Mouse (Mus musculus) layer of hippocampus, postnatal 36 days (tissue): ENCODE results near the gene Erbin. TPM values are rescaled to one million over a fixed set of nuclear protein-coding genes. Genes with fewer than 3 reads are reported as not detected.

Experiments
- DNase-seq, 2 experiments: peaks; one replicate each; pipeline ENCODE4 v3.0.0; 2022
- total RNA-seq, 2 experiments: library from RNA; stranded (reverse); gene quantifications; 2 replicates each; pipeline ENCODE4 v1.2.3; 2021

The Erbin gene
- total RNA-seq, result 10 to 100 TPM; 43.0 to 44.8 TPM

- peak; percentile 68 to 75 for DNase-seq
Measured at GRCm38 (mm10) chr13:103920261-103920932, at the start of gene Erbin. TSS of gene Erbin (minus strand) at chr13:103920514.

DNA sequence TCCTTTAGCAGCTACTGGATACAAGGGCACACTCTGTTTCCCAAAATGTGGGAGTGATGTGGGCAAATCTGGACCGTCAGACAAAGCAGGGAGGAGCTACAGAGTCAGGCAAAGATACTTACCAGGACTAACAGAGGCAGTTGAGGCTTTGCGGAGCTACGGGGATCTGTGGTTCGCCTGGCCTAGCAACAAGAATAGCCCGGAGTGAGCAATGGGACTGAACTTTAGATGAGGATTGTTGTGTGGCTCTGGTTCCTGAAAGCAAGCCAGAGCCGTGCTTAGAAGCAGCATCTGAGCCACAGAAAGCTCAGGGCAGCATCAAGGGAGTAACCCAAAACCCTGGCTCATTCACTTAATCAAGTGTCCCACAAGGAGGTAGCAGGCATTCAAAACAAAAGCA lies 49.6 kb upstream of the Erbin start:
- DNase-seq, result no peak

DNA sequence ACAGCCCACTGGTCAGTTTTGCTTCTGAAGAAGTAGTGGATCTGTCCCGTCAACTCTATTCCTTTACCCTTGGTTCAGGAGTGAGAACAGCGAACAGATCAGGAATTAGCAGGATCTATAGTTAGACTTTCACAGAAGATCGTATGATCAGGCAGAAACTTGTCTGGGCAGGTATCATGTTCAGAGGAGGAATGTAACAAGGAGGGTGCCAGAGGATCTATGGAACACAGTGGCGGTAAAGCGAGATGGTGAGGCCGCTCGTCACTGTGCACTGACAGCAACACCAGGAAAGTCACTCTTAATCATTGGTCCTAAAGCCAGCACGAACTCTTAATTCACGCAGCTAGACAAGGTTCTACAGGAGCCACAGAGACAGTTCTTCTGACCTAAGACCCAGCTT lies 47.7 kb upstream of the Erbin start:
- no peak for DNase-seq

GRCm38 (mm10) chr13:103966696-103967215 lies 46.4 kb upstream of the Erbin start:
- DNase-seq, result no peak

DNA sequence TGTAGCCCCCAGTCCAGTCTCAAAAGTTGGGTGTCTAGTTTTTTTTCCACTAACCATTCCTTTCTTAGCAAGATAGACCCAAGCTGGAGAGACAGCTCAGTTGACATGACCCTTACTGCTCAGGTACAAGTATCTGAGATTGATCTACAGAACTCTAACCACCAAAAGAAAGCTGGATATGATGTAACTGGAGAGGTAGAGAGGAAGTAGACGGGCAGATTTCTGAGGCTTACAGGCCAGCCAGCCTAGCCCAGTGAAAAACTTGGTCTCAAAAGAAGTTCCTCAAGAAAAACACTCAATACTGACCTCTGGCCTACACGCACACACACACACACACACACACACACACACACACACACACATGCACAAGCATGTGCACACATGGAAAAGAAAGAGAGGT lies 44.9 kb upstream of the Erbin start:
- no peak for DNase-seq

DNA sequence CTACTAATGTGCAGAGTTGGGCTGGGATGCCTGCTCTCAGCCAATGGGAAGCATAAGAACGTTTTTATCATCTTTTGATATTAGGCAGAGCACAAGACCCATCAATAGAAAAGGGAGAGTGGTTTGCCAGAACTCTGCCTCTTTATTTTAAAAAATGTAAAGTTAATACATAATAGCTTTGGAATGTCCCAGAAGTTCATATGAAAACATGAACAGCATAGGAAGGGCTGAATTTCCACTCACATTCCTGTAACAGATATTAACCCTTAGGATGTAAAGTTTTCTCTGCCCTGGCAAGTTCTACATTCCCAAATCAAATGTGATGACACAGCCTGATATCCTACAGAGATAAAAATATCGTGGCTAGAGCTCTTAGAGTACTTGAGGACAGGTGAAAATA lies 42.8 kb upstream of the Erbin start:
- DNase-seq, result no peak

DNA sequence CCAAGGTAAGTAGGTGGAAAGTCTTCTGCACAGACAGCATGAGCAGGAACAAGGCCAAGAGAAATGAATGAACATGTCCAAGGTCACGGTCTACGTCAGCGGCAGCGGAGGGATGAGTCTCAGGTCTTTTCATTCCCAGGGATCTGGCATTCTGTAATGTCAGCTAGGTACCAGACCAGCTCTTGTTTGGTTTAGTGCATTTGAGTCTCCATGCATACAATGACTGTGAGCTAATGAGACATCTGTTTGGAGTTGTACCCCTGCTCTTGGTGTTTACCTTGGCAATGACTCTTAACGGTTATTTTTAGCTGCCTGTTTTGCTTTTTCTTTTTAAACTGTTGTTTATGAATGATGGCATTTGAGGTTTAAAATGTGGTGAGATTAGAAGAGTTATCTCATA lies 39.5 kb upstream of the Erbin start:
- DNase-seq, result no peak

DNA sequence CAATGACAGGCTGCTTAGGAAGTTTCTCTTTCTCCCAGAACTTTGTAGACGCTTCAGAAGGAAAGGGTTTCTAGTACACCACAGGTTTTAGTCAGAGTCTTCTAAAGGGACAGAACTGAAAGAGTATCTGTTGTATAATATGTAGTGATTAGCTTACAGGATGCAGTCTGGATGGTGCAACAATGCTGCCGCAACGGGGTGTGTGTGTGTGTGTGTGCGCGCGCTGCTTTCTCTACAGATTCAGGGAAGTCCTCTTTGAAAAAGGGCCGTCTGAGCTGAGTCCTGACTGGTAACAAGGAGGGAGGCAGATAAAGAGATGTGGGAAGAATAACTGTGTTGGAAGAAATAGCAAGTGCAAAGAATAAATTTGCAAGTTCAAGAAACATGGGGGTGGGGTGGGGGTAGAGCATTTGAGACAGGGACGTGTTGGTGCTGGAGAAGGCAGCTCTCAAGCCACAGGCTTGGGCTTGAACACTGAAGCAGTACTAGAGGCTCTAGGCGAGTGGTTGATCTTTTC lies 38.4 kb upstream of the Erbin start:
- no peak for DNase-seq

DNA sequence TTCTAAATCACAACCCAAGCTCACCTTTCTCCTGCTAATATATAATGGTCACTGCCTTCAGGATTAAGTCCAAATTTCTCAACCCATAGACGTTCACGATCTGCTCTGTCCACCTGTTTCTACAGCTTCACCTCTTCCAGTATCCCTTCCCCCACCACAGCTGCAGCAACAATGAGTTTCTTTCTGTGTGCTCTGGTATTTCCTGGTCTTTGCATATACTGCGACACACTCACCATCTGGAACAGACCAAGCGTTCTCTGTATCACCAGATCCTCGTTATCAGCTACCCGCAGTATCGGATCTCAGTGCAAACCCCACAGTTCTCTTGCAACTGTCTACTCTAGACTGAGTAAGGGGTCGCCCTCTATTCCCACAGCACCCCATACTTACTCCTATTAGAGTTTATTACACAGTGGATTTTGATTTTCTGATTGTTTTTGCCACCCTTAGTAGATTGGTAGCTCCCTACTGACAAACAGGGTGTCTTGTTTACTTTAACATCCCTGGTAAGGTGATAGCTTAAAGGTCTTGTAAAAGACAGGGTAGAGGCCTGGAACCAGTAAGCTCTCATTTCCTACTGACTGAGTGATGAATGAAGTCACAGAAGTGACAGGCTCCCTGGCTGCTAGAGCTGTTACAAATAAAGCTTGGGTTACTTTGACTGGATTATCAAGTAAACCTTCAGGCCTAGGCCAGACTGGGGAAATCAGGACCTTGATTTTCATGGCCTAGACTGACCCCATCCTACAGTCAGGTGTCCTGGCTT lies 37.0 kb upstream of the Erbin start:
- DNase-seq, result no peak

- DNase-seq, result no peak
Measured at GRCm38 (mm10) chr13:103955652-103956051, 35.3 kb upstream of the Erbin start.

- DNase-seq, result no peak
Measured at GRCm38 (mm10) chr13:103951393-103951792, 31.1 kb upstream of the Erbin start.

DNA sequence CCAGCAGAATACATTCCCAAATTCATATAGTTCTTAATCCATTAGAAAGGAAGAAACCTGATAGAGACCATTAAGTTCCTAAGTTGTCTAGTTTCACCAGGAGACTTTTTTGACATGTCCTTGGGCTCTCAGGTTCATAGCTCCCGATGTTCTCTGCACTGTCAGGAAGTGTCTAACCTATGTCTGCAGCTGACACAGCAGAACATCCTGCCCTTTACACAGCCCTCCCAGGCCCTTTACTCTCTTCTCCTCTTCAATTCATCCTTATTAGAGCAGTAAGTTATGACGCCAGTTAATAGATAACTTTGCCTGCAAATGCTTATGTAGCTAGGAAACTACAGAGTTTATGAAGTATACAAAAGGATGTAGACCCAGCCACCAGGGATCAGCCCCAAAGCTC lies 20.5 kb upstream of the Erbin start:
- no peak for DNase-seq

GRCm38 (mm10) chr13:103924586-103924985 lies 4.3 kb upstream of the Erbin start:
- no peak for DNase-seq

- DNase-seq, result no peak
Measured at GRCm38 (mm10) chr13:103923402-103924065, 3.2 kb upstream of the Erbin start.

GRCm38 (mm10) chr13:103921831-103922380 lies 1.6 kb upstream of the Erbin start:
- DNase-seq, result no peak

- DNase-seq, result peak; percentile 80
Measured at GRCm38 (mm10) chr13:103920933-103921830, 868 bp upstream of the Erbin start.

- DNase-seq, result no peak
Measured at GRCm38 (mm10) chr13:103919956-103920260, 406 bp downstream of the Erbin start.

- DNase-seq, result peak; percentile 17 to 19
Measured at GRCm38 (mm10) chr13:103919234-103919955, 919 bp downstream of the Erbin start.

DNA sequence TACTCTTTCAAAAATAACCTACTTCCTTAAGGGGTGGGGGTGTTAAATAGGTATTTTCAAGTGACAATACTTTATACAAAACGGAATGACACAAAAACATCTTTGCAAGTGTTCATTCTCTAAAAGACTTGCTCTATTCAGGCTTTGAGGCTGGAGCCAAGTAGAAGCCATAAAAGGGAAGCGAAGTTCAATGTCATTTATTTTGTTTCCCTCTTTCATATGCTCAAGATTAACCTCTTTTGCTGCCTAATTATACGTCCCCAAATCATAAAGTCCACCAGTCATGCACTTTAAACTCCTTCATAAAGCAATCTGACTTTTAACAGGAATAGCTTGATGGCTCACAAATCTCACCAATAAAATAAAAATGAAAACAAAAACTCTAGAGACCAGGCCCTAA lies 1.9 kb downstream of the Erbin start:
- DNase-seq, result no peak

GRCm38 (mm10) chr13:103914114-103914736 lies 6.1 kb downstream of the Erbin start:
- no peak for DNase-seq

DNA sequence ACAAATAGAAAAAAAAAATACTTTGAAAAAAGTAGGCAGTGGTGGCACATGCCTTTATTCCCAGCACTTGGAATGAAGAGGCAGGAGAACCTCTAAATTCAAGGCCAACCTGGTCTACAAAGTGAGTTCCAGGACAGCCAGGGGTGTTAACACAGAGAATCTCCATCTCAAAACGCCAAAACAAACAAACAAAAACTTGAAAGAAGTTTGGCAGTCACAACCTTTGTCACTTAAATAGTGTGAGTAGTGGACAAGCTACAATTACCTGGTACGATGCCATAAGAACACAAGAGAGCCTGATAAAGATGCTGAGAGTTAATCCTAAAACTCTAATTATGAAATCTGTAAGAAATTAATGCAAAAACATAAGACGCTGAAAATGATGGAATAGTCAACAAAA lies 8.0 kb downstream of the Erbin start:
- no peak for DNase-seq
